Mouse (Mus musculus): ENCODE results near the gene Btbd18. TPM values are rescaled to one million over a fixed set of nuclear protein-coding genes. Genes with fewer than 3 reads are reported as not detected.

Gene Btbd18
- total and polyA plus RNA-seq, 2 experiments from 2014 or later = 0.35 TPM; not detected in 1

DNA sequence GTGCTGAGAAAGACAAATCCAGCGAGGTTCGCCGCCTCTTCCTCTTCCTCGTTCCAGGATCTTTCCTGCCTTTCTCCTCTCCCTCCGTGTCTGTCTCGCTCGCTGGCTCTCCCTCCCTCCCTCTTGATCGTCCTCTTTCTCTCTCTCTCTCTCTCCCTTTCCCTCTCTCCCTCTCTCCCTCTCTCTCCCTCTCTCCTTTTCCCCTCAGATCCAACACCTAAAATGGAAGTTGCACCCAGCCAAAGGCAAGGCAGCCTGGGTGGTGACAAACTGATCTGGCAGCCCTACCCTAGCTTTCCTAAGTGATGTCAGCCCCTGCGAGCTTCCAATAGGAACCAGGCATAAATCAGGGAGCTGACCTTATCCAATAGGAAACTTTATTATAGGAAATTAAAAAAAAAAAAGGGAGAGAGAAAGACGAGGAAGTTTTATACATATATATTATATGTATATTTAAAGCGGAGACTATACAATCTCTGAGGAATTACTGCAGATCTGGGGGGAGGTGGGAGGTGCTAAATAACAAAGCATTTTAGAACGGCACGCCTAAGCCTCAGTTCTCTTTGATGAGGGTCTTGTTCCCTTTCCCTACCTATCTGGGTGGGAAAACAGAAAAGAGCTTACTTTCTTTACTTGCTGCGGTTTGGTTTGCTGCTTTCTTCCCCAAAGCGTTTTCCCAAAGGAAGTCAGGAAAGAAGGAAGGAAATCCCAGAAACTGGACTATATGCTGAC, 8.2 kb upstream of the Btbd18 start, which contains the start of gene Ctnnd1:
TSS of gene Ctnnd1 (minus strand) at position 302 of the 732 bp plus-strand sequence.
- Histone ChIP-seq H3K4me3 (ENCODE audit: low read depth, low read length) (peak within 1 kb of the TSS; percentile 63), H3K27me3 (ENCODE audit: insufficient read depth, low read length) (no peaks in the 10 kb centered on the region), H3K36me3 (ENCODE audit: insufficient read depth, low read length) (no peaks in the 10 kb centered on the region), H3K27ac (ENCODE audit: low read depth, low read length) (peak within 1 kb of the TSS; percentile 95), H3K4me1 (ENCODE audit: insufficient read depth, low read length) (0 out of 2 replicates have a peak, but pooled peaks cover 3% of the 10 kb centered on the region), H3K4me2 (ENCODE audit: low read depth, low read length, poor library complexity, severe bottlenecking) (peak within 1 kb of the TSS; percentile 78), H3K9me3 (ENCODE audit: low read length) (no peaks in the 10 kb centered on the region), H3K9ac (replicated peaks; ENCODE audit: low read length, poor library complexity, severe bottlenecking) (peak within 1 kb of the TSS; percentile 75)
- under 1% methylated on average over 15 of the region's 15 CpGs for WGBS
- DNase-seq (ENCODE audit: low spot score) (peak; percentile 98), ATAC-seq (ENCODE audit: low FRiP score) (peak; percentile 97)
- TF ChIP-seq CTCF (IDR thresholded peaks at IDR 0.05) = no peak

DNA sequence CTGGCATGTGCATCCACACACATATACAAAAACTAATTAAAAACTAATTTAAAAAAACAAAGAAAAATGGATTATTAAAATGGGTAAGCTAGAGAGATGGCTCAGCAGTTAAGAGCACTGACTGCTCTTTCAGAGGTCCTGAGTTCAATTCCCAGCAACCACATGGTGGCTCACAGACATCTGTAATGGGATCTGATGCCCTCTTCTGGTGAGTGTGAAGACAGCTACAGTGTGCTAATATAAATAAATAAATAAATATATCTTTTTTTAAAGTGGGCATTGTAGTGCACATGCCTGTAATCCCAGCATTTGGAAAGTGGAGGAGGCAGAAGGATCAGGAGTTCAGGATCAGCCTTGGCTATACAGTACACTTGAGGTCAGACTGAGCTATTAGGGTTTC, 5.5 kb upstream of the Btbd18 start:
- peak; percentile 47 for TF ChIP-seq CTCF (IDR thresholded peaks at IDR 0.05)
- Histone ChIP-seq H3K4me2 (ENCODE audit: low read depth, low read length, poor library complexity, severe bottlenecking) (no peak overlapping the region), H3K9ac (replicated peaks; ENCODE audit: low read length, poor library complexity, severe bottlenecking) (no peak overlapping the region), H3K4me3 (ENCODE audit: low read depth, low read length) (no peak overlapping the region), H3K4me1 (ENCODE audit: insufficient read depth, low read length) (no peaks in the 10 kb centered on the region), H3K36me3 (ENCODE audit: insufficient read depth, low read length) (no peaks in the 10 kb centered on the region), H3K9me3 (ENCODE audit: low read length) (no peaks in the 10 kb centered on the region), H3K27ac (ENCODE audit: low read depth, low read length) (no peak overlapping the region), H3K27me3 (ENCODE audit: insufficient read depth, low read length) (no peaks in the 10 kb centered on the region)
- ATAC-seq (ENCODE audit: low FRiP score) (no peak), DNase-seq (ENCODE audit: low spot score) (no peak)

DNA sequence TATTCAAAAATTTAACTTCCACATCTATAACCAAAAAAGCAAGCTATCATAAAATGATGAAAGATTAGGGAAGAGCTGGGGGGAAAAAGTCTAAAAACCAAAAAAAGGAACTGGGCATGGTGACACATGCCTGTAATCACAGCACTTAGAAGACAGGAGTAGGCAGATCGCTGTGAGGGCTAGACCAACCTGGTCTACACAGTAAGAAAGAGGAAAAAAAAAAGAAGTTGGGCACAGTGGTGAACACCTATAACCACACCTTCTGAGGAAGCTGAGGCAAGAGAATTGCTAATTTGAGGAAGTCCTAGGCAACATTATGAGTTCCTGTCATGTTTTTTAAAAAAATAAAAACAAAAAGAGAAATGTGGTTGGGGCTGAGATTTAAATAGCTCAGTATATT, 3.0 kb upstream of the Btbd18 start:
- ATAC-seq (ENCODE audit: low FRiP score) = no peak
- H3K9me3 ChIP-seq (ENCODE audit: low read length) = no peaks in the 10 kb centered on the region
- H3K27ac ChIP-seq (ENCODE audit: low read depth, low read length) = no peak overlapping the region
- no peak overlapping the region for H3K4me3 ChIP-seq (ENCODE audit: low read depth, low read length)
- TF ChIP-seq CTCF (IDR thresholded peaks at IDR 0.05) = no peak
- DNase-seq (ENCODE audit: low spot score) = no peak
- no peaks in the 10 kb centered on the region for H3K36me3 ChIP-seq (ENCODE audit: insufficient read depth, low read length)
- 76% methylated on average over 1 of the region's 1 CpGs for WGBS
- no peaks in the 10 kb centered on the region for H3K4me1 ChIP-seq (ENCODE audit: insufficient read depth, low read length)
- H3K4me2 ChIP-seq (ENCODE audit: low read depth, low read length, poor library complexity, severe bottlenecking) = no peak overlapping the region
- H3K27me3 ChIP-seq (ENCODE audit: insufficient read depth, low read length) = no peaks in the 10 kb centered on the region
- no peak overlapping the region for H3K9ac ChIP-seq (replicated peaks; ENCODE audit: low read length, poor library complexity, severe bottlenecking)

DNA sequence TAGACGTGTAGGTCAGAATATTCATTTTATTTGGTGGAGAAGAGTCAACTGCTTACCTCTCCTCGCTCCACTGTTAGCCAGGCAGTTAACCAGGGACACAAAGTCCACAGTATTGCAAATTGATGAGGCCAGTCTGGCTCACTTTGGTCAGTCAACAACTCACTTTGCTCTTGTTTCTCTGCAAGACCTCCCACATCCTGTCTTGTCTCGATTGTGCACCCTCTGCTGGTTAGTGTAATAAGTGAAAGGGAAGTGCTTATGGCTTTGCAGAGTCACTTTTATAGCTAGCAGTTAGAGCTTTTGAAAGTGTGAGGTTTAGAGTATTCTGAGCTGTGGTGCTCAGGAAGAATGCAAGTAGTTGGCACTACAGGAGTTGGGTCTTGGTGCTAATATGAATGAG, 1.4 kb downstream of the Btbd18 start:
- peak; percentile 67 for TF ChIP-seq CTCF (IDR thresholded peaks at IDR 0.05)
- Histone ChIP-seq H3K27ac (ENCODE audit: low read depth, low read length) (no peak overlapping the region), H3K27me3 (ENCODE audit: insufficient read depth, low read length) (no peaks in the 10 kb centered on the region), H3K4me3 (ENCODE audit: low read depth, low read length) (no peak overlapping the region), H3K9me3 (ENCODE audit: low read length) (no peaks in the 10 kb centered on the region), H3K4me1 (ENCODE audit: insufficient read depth, low read length) (no peaks in the 10 kb centered on the region), H3K36me3 (ENCODE audit: insufficient read depth, low read length) (no peaks in the 10 kb centered on the region), H3K4me2 (ENCODE audit: low read depth, low read length, poor library complexity, severe bottlenecking) (no peak overlapping the region), H3K9ac (replicated peaks; ENCODE audit: low read length, poor library complexity, severe bottlenecking) (no peak overlapping the region)
- ATAC-seq (ENCODE audit: low FRiP score) = no peak
- DNase-seq (ENCODE audit: low spot score) = peak; percentile 45
- 70% methylated on average over 3 of the region's 3 CpGs for WGBS

DNA sequence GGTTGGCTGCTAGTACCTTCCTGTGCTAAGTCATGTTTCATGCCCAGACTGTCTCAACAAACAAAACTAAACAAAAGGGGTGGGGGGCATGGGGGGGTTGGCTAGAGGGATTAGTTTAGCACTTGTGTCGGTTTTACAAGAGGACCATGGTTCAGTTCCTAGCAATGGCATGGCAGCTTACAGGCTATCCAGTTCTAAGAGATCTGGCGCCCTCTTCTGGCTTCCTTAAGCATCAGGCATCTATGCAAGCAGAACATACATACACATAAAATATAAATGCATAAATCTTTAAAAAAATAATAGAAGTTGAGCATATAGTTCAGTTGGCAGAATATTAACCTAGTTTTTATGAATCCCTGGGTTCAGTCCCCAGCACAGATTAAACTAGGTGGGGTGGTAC, 4.0 kb downstream of the Btbd18 start:
- peak; percentile 65 for TF ChIP-seq CTCF (IDR thresholded peaks at IDR 0.05)
- H3K4me1 ChIP-seq (ENCODE audit: insufficient read depth, low read length) = no peaks in the 10 kb centered on the region
- H3K4me3 ChIP-seq (ENCODE audit: low read depth, low read length) = no peak overlapping the region
- H3K36me3 ChIP-seq (ENCODE audit: insufficient read depth, low read length) = no peaks in the 10 kb centered on the region
- 15% methylated on average over 2 of the region's 2 CpGs for WGBS
- no peaks in the 10 kb centered on the region for H3K27me3 ChIP-seq (ENCODE audit: insufficient read depth, low read length)
- no peak overlapping the region for H3K27ac ChIP-seq (ENCODE audit: low read depth, low read length)
- H3K9ac ChIP-seq (replicated peaks; ENCODE audit: low read length, poor library complexity, severe bottlenecking) = no peak overlapping the region
- ATAC-seq (ENCODE audit: low FRiP score) = no peak
- peak; percentile 47 for DNase-seq (ENCODE audit: low spot score)
- H3K9me3 ChIP-seq (ENCODE audit: low read length) = no peaks in the 10 kb centered on the region
- no peak overlapping the region for H3K4me2 ChIP-seq (ENCODE audit: low read depth, low read length, poor library complexity, severe bottlenecking)

DNA sequence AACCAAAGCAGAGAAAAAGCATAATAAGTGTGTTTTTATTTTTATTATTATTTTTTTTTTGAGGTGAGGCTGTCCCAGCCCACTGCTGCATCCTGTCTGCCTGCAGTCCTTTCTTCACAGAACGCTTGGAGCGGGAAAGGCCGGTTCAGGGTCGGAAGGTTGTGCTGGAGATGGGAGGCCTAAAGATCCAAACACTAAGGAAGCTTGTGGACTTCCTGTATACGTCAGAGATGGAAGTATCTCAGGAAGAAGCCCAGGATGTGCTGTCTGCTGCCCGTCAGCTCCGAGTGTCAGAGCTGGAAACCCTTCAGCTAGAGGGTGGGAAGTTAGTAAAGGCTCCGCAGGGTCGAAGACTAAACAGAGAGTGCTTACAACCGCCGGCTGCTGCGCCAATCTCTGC, 7.2 kb downstream of the Btbd18 start:
- Histone ChIP-seq H3K4me3 (ENCODE audit: low read depth, low read length) (no peak overlapping the region), H3K9ac (replicated peaks; ENCODE audit: low read length, poor library complexity, severe bottlenecking) (no peak overlapping the region), H3K9me3 (ENCODE audit: low read length) (no peaks in the 10 kb centered on the region), H3K36me3 (ENCODE audit: insufficient read depth, low read length) (no peaks in the 10 kb centered on the region), H3K4me1 (ENCODE audit: insufficient read depth, low read length) (no peaks in the 10 kb centered on the region), H3K27me3 (ENCODE audit: insufficient read depth, low read length) (no peaks in the 10 kb centered on the region), H3K27ac (ENCODE audit: low read depth, low read length) (no peak overlapping the region), H3K4me2 (ENCODE audit: low read depth, low read length, poor library complexity, severe bottlenecking) (no peak overlapping the region)
- ATAC-seq (ENCODE audit: low FRiP score) (no peak), DNase-seq (ENCODE audit: low spot score) (no peak)
- TF ChIP-seq CTCF (IDR thresholded peaks at IDR 0.05) = no peak
- WGBS = 70% methylated on average over 12 of the region's 12 CpGs
